Mouse (Mus musculus) ovary, postnatal 36 days (tissue): ENCODE data around the gene Serpina3f.
"Not testable (repeated sequence)": the region's sequence is repeated elsewhere in the genome, so short reads cannot be mapped to it uniquely, and the experiment has no call there.

Source experiments
- DNase-seq: peaks from one replicate; pipeline ENCODE4 v3.0.0; 2022; ENCODE audit warnings: low spot score, mixed read lengths

Gene Serpina3f

DNA sequence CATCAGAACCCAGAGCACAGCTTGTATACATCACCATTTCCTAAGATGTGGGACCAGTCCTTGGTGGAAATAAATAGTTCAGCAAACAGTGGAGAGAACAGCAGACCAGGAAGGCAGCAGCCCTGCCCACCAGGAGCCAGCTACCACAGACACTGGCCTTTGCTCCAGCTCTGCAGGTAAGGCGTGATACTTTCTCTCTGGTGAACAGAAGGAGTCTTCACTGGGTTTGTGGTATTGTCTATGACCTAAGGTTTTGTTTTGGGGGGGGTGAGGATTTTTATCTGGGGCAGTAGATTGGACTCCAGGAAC lies at the start of gene Serpina3f:
Gene Serpina3f, plus strand, starts transcription at position 100 of the 309 bp plus-strand sequence.
- DNase-seq = no peak

DNA sequence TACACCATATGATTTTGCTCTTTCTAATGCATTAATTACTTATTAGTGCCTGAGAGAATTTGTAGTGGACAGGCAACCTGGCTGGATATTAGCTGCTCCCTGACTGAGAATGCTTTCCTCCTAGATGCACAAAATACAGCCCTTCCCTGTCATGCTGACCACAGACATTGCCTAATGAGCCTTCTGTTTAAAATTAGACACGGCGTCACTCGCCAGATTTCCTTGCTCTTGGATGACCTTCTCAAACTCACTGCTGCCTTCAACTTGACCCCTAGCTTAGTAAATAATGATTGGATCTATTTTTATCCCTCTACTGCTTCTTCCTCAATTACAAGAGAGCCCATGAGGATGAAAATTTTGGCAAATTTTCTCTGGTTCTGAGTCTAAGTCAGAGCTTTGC lies 39.6 kb upstream of the Serpina3f start:
- no peak for DNase-seq

DNA sequence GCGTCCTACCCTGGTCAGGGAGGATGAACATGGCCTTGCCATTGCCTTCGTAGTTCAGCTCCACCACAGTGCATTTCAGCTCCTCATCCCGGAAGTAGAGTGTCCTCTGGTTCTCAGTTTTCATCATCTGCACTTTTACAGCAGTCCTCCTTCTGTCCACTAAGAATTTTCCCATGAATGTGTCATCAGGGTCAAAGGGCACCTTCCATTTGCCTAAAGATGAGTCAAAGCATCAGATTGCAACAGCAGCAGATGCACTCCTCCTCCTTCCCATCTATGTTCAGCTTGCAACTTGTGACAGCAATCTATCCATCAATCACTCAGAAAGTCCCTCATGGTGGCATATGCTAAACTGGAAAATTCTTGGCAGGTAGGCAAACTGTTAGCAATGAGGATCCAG lies 38.7 kb upstream of the Serpina3f start:
- no peak for DNase-seq

GRCm38 (mm10) chr12:104178577-104178976 lies 35.8 kb upstream of the Serpina3f start:
- DNase-seq = no peak

GRCm38 (mm10) chr12:104178987-104179386 lies 35.4 kb upstream of the Serpina3f start:
- DNase-seq = no peak

- DNase-seq = no peak
These were observed 29.3 kb upstream of the Serpina3f start for GRCm38 (mm10) chr12:104185046-104185445.

- DNase-seq = no peak
These were observed 28.2 kb upstream of the Serpina3f start for GRCm38 (mm10) chr12:104186041-104186581.

DNA sequence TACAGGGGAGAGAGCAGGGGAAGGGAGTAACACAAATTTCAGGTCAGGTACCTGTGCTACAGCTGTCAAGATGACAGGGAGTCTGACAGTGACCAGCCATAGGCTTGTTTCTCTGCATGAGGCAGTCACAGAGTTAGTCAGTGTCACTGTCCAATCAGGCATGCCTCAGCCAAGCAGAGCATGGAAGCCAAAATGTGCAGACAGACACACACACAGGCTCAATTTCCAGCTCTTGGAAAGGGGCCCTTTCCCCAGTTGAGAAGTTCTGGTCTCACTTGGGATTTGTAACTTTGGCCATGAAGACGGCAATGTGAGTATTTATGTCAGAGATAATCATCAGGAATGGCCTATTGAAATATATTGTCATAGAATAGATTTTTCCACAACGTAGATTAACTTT lies 25.1 kb upstream of the Serpina3f start:
- DNase-seq = no peak

- no peak for DNase-seq
These were observed 23.5 kb upstream of the Serpina3f start for GRCm38 (mm10) chr12:104190852-104191251.

GRCm38 (mm10) chr12:104209149-104209548 lies 5.2 kb upstream of the Serpina3f start:
- DNase-seq = no peak

- no peak for DNase-seq
These were observed 4.5 kb upstream of the Serpina3f start for GRCm38 (mm10) chr12:104209802-104210201.

DNA sequence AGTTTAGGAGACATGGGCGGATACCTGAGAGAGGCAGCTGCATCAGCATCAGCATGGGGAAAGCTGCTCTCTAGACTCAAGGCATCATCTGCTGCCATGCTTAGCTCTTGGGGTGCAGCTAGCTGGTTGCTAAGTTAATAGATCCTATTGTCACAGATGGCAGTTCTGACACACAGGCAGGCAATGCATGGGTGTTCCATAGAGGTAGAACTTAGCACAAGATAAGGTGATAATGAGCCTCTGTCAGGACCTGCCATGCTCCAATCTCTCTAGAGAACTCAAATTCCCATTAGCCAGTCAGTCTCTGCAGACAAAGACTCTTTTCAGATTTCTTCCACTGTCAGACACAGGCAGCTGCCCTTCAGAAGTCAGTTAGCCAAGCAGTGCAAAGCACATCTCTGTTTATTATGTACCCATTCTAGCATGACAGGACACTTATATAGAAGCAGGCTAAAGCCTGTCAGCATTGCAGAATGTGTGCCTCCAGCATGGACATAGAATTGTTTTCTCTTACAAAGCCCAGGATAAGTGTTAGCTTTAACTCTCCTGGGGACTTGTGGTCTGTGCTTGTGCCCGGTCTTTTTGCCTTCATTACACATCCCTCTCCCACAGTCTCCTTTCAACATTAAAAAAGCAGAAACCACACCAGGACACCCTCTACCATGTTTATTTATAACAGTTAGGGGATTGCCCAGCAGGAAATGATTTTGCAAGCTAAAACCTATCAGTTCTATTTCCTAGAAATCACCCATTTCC lies 477 bp upstream of the Serpina3f start:
- no peak for DNase-seq

GRCm38 (mm10) chr12:104215249-104215648 lies 905 bp downstream of the Serpina3f start:
- no peak for DNase-seq

DNA sequence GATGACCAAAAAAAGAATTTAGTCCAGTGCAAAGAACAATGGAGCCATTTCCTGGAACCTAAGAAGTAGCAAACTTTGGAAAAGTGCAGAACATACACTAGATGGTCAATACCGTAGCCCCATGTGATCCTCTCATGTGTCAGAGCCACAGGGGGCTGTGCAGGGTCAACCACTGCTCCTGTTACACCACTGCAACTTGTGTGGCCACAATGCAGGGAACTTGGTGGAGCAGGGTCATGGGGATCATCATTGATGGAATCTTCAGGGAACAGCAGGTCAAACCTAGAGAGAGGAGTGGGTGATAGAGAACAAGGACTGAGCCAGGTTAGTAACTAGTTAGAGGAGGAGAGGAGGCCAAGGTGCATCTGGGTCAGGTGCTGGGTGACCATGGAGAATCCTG lies 7.3 kb downstream of the Serpina3f start:
- DNase-seq = no peak

DNA sequence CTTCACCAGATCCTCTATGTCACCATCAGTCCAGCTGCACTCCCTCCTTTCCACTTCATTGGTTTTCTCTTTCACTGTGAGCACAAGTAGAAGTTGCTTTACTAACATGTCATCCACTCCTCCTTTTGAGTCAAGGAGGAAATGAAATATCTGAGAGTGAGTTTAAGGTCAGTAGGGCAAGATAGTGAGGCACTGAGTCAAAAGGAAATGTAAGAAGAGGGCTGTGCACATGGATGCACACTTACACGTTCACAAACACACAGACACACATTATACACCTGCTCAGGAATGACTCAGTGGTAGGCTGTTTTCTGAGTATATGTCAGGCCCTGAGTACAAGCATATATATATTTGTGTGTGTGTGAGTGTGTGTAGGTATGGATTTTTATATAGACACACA lies 9.3 kb downstream of the Serpina3f start:
- DNase-seq = no peak

DNA sequence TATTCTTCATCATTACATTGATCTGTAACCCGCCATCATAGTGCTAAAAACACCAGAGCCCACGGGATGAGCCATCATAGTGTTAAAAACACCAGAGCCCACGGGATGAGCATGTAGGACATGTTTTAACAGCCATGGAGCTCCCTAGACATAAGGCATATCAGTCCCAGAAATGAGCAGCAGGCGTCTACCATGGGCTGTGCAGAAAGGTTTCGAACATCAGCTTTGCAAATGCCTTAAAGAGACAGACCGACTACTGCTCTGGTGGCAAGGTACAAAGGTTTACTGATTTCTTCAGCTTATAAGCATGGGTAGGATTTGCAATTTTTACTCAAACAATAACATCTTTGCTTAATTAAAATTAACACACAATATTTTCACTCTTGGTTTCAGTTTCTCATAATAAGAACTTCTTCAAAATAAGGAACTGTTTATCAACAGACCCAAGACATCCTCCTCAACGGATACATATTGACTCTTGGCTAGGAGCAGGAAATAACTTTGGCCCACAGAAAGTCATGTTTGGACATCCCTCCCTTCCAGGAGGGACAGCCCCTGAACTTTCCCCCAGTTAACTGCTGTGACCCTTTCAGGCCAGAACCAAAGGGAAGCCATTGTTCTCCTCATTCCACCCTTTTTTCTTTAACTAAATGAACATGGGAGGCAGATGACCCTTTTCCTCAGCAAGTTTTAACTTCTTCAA lies 10.4 kb downstream of the Serpina3f start:
- no peak for DNase-seq

GRCm38 (mm10) chr12:104230762-104231161 lies 16.4 kb downstream of the Serpina3f start:
- no peak for DNase-seq

- no peak for DNase-seq
These were observed 21.6 kb downstream of the Serpina3f start, which contains the start of gene Serpina3g for GRCm38 (mm10) chr12:104235915-104236314. TSS of gene Serpina3g (plus strand) at chr12:104236245.

DNA sequence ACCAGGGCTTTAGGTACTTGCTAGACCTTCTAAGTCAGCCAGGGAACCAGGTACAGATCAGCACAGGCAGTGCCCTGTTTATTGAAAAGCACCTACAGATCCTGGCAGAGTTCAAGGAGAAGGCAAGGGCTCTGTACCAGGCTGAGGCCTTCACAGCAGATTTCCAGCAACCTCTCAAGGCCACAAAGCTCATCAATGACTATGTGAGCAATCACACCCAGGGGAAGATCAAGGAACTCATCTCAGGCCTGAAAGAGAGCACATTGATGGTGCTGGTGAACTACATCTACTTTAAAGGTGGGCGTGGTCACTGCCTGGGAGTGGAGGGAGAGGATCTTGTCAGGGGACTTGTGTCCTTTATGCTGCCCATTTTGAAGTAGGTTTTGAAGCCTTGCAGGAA lies 23.7 kb downstream of the Serpina3f start:
- DNase-seq = not testable (repeated sequence)

DNA sequence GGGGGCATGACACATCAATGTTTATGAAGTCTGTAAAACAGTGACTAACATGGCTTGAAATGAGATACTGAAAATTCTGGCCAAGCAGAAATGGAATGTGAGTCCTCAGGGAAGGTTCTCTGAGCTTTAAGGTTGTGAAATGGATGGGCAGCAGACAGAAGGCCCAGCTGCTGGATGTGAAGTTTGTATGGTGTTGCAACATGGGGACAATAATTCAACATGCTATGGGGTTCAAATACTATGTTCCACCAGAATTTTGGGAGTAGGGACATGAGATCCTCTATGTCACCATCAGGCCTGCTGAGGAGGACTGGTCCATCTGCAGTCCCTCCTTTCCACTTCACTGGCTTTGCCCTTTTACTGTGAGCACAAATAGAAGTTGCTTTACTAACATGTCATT lies 29.0 kb downstream of the Serpina3f start:
- DNase-seq = no peak

GRCm38 (mm10) chr12:104245092-104245491 lies 30.7 kb downstream of the Serpina3f start:
- peak; percentile 24 for DNase-seq

GRCm38 (mm10) chr12:104245595-104245994 lies 31.3 kb downstream of the Serpina3f start:
- no peak for DNase-seq

GRCm38 (mm10) chr12:104247553-104248002 lies 33.2 kb downstream of the Serpina3f start:
- no peak for DNase-seq
